Mouse (Mus musculus): ENCODE data around the gene Acap2.
A peak's percentile ranks its signal among the peaks of the same experiment; 100 is the strongest.

The Acap2 gene

DNA sequence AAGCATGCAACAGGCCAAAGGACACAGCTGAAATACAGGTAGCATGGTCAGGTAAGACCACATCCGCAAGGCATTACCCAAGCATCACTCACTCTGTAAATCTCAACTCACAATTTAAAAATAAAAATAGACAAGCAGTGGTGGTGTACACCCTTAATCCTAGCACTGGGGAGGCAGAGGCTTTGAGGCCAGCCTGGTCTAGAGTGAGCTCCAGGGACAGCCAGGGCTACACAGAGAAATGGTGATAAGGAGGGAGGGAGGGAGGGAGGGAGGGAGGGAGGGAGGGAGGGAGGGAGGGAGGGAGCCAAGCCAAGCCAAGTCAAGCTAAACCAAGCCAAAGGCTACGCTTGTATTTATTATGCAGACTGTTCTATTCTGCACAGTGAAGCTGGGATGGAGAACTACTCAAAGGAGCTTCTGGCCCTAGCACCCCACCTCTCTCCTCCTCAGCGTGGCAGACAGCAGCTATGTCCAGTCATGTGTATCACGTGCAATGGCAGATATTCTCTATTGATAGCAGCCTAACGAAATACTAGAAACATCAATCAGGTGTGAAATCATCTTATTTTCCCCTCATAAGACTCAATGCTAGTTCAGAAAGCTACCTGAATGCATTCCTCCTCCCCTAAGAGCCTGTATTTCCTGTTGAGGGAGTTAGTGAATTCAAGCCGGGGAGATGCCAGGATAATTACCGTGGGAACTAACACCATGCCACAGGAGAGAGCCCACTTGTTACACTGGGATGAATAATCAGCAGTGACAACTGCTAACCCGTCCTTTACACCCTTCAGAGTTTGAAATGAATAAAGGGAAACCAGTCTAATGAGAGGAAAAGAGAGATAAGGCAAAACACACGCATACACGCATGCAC is 33.8 kb downstream of the Acap2 start:
- DNase-seq: no peak

DNA sequence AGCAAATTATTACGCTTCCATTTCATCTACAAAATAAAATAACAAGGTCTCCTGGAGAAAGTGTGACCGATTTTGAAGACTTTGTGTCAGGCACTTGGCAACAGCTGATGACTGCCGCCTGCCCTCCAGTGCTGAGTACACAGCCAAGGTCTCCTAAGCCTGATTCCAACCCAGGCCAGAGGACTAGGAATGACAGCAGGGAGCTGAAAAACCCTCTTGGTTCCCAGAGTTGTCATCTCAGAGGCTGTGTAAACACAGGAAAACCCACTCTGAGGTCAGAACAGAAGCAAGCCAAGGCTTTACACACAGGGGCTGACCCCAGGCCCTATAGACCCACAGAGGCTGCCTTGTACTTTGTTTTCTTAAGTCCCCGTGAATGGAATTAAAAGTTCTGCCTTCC is 35.1 kb downstream of the Acap2 start:
- no peak for DNase-seq

DNA sequence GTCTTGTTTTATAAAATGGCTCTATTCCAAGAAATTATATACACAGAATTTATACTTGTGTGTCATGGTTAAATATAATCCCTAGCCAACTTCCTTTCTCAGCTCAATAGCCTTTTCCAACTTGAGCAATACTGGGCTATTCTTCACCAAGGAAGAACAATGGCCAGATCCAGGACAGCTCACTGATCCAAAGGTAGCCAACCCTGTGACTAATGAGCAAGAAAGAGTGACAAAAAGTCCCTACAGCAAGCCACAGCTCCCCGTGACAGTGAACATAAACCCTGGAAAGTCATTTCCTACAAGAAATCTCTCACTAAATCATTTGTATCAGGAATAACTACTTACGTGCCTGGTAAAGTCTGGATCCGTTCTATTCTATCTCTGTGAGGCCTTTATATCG is 35.6 kb downstream of the Acap2 start:
- no peak for DNase-seq

DNA sequence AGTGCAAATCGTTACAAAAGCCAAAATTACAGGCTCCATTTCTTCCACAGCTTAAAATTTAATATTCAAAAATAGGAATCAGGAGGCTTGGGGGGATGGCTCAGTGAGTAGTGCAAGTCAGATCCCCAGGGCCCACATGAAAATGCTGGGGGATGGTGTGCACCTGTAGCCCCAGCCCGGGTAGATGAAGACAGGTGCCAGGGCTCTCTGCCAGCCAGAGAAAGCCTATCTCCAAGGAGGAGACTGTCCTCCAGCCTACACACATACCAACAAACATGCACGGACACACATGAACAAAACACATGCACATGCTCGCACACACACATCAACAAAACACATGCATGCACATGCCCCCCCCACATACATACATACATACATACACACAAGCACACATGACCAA is 36.9 kb downstream of the Acap2 start:
- no peak for DNase-seq

DNA sequence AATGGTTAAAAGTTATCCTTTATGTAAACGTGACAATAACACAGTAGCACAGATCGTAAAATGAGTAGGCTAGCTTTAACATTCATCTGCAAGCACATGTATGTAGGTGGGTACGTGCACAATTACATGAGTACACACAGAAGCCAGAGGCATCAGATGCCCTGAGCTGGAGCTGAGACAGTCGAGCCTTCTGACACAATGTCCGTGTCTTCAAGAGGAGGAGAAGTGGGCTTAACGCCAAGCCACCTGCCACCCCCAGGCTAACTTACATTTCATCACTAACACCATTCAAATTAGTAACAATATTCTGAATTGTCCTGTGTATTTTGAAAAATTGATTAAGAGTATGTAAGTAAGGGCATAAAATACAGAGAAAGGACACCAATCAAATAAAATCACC is 40.6 kb downstream of the Acap2 start:
- no peak for DNase-seq

DNA sequence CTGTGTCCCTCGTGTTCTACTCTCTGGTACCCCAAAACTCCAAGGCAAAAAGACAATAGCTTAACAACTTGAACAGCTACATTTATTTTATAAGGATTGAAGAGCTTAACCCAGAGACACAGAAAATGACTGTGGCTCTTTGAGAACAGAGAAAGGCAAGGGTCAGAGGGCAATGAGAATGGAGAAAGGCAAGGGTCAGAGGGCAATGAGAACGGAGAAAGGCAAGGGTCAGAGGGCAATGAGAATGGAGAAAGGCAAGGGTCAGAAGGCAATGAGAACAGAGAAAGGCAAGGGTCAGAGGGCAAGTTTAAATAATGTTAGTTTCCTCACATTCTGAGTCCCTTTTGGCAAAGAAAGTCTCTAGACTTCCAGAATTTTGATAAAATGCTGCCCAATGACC is 41.6 kb downstream of the Acap2 start:
- DNase-seq: no peak

DNA sequence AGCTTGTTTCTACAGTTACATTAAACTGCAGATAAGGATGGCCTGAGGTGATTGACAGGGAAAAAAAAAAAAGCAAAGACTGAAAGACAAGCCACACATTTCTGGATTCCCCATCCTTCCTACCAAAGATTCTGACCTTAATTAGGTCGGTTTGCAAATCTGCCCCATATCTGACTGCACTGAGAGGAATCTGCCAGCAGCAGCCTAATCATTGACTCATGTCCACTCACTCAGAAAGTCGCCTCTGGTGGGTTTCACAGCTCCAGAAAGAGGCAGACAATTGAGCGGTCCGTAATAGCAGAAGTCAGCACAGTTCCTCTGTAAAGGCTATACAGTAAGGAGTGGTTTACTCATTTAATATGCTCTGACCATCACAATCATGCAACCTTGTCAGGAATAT is 51.2 kb downstream of the Acap2 start:
- no peak for DNase-seq

DNA sequence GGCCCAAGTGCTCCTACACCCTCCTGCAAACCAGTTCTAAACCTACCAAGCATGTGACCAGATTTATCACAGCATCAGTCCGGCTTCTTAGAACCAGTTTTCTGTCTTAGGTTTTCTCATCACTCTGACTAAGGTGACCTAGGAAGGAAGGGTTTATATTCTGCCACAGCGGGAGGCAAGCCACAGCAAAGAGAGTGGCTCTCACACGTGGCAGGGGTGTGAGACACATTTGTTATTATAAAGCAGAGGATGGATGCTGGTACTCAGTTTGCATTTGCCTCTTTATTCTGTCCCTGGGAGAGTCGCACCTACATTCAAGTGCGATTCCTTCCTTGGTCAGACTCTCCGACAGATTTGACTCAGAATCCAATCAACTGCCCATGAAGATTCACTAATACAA is 52.2 kb downstream of the Acap2 start:
- no peak for DNase-seq

DNA sequence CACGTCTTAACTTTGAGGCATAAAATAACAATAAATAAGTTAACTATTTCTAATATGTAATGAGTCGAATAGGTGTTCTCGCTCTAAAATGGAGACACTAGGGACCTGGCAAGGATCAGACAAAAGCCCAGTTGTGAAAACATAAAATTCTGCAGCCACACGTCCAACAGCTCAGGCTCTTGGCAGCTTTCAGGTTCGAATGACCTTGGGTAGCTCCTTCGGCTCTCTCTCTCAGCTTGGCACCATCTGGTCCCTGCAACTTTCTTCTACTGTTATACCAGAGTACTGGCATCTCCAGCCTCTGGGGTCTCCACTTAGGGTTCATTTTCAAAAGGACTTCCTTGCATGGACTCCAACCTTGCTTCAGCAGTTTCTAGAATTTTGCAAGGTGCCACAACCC is 53.3 kb downstream of the Acap2 start:
- DNase-seq: no peak

DNA sequence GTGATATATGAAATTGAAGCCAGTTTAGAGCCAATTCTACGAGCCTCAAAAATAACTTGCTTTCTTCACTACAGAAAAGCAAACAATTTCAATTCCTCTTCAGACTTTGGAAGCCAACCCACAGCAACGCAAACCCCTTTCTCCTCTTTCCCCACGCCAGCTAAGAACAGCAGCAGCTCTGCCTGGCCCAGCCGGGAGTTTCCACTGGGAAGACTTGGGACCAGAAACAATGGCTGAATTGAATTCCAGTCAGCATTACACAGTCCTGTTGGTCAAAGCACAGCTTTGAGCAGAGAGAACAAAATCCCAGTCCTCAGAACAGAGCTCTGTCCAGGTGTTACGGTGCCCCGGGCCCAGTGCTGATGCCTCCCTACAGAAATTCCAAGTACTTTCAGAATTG is 59.1 kb downstream of the Acap2 start:
- DNase-seq: no peak

DNA sequence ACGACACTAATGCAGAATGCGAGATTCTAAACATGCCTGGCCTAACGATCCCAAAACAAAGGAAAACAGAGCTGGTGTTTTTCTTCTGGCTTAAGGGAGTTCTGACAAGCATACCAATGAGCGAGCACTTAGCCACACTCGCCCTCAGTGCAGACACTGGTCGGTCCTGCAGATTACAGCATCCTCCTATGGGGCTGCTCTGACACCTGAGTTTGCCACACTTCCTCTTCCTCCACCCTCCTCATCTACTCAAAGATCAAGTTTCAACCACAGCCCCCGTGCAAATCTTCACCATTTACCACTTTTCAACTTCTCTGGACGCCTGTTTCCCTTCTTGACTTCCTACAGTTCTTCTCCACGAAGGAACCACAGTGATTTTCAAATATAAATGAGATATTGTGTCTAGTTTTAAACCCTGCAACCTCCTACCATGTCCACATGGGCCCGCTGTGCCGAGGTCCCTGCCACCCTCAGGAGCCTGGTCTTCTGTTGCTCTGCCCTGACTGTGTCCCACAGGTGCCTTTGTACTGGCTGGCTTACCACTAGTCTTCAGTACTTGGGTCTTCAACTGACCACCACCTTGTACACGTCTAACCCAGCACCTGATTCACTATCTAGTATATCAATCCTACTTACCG is 64.3 kb downstream of the Acap2 start:
- no peak for DNase-seq

DNA sequence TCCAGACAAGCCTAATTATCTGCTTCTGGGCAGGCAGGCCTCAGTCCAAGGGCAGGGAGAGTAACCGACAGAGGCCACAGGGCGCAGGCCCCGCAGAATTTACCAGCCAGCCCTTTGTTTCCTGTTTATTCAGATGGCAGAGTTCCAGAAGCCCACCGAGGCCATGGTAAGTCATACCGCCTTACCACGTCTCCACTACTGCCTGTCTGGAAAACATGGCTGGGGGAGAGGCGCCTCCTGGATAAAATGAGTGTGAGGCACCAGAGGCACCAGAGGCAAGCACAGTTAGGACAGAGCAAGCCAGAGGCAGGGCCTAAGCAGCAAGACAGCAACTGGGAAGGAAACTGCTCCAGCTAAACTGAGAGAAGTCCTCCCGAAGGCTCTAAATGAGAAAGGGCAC is 65.5 kb downstream of the Acap2 start:
- no peak for DNase-seq

DNA sequence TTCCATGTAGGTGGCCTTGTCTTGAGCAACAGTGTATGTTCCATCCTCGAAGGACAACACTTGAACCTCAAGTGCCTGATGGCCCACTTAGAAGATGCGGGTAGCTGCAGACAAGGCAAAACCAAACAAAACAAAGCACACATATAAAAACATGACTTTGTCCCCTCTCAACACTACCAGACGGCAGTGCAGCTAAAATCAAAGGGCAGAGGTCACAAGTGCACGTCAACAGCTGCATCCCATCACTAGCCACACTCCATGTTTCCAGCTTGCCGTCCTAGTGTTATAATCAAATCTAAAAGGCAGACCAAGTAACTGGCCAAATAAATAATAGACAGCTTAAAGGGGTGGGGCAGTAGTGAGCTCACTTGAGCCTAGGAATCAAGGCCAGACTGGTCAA is 69.5 kb downstream of the Acap2 start:
- no peak for DNase-seq

DNA sequence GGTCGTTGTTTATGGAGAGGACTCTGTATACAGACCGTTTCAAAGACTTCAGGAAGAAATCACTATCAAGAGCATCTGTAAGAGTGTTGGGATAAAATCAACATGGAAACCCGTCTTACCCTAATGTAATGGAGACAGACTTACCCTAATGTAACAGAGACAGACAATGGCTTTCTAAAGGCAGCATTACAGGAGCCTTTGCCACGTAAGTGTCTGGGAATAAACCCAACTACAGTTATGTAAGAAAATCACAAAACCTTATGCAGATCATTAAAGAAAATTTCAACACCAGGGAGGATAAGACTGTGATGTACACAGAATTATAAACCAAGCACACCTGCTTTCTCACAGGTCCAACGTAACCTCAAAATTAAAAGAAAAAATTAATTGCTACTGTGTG is 72.9 kb downstream of the Acap2 start:
- DNase-seq: no peak

DNA sequence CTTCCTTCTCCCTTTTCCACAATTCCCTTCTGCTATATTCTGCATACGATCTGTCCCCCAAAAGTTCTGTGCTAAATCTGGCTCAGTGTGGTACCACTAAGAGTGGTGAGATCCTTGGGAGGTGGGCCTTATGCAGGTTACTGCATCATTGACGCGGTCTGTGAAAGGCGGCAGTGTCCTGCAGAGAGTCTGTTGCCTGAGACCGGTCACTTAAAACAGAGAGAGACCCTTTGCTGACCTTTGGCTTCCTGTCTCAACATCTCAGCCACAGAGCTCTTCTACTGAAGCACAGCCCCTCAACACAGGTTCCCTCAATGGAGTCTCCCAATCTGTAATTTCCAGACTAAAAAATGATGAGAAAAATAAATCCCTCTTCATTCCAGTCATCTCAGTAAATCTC is 76.1 kb downstream of the Acap2 start:
- no peak for DNase-seq

DNA sequence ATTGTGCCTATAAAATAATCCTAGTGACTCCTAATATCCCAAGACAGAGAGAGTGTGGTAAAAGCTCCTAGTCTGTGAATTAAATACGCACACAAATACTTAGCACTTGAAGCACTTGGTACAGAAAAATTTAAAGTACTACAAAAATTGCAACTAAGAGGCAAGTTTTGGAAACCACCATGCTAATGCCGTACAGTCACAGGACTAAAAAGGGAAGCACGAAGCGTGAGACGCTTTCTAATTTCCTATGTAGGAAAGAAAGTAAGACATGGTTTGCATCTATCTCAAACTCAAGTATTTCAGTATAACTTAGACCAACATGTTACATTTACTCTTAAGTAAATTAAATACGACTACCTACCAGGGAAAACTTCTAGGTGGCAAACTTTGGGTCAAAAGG is 79.4 kb downstream of the Acap2 start:
- DNase-seq: no peak

DNA sequence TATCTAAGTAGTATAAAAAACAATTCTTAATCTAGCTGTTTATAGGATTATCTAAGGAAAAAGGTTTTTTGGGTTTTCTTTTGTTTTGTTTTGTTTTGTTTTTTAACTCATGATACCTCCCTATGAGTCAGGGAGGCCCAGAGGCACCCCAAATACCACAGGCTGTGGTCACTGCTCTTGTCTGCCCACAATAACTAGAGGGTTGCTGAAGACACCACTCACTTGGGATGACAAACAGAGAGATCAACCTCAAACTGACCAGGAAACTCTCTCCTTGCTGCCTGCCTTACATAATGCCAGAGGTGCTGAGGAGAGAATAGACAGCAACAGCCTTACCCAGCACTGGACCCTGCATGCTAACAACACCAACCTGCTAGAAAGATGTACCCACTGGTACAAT is 87.4 kb downstream of the Acap2 start:
- no peak for DNase-seq

DNA sequence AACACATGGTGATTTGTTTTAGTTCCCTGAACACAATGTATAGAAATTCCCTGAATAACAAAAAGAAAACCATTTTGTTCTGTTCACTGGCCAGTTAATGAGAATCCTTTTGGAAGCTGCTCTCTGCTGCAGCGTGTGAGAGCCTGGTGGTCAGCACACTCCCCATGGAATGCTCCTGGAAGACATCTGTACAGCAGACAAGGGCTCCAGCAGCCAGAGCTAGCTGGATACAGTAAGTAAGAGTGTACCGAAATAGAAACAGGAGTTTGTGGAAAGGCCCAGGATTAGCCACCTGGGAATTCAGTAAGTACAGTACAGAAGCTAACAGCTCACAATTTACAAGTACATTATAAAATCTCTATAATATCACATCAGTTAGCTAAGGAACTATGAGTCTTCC is 99.7 kb downstream of the Acap2 start:
- DNase-seq: no peak

DNA sequence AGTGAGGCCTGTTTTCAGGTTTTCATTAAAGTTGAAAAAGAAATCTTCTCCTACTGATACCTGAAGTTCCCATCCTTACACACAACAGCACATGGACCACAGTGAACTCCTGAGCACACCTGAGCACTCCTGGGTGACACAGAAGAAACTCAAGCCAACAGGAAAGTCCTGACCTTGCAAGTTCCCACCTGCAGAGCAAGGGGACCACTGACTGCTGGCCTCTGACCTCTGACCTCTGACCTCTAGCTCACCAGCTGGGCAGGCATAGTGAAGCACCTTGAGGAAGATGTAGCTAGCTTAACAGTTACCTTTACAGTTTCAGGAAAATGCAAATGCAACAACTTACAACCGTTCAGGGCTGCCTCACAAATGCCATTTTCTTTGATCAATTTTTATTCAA is 101.1 kb downstream of the Acap2 start:
- DNase-seq: no peak

DNA sequence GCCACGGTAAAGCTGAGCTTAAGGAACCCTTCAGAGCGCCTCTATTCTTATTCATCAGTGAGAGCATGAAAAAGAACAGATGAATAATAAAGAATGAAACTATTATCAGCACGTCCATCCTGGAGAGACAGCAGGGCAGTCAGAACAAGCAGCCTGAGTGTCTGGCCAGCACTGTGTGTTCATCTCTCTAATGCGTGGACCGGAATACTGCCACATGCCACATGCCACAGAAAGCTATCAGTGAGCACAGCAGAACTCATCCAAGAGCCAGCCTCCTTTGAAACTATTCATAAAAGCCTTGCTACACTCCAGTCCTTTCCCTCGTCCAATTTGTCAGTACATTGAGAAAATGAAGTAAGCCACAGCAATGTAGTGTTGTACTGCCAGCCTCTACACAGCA is 107.0 kb downstream of the Acap2 start:
- DNase-seq: no peak

DNA sequence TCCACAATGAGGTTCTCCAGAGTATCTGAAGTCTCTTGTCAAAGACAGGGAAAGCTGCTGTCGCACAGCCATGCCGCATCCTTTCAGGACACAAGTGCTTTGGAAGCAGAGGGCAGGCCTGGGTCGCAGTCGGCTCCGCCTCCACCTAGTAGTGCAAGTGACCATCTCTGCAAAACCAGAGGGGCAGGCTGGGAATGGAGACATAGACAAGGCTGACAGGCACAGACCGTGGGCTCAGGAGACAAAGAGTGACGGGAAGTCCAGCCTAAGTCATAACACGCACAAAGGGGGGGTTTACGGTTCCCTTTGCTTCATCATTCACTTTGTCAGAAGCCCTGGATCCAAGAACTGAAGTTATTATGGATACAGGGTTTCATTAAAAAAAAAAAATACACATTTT is 107.9 kb downstream of the Acap2 start:
- DNase-seq: no peak

DNA sequence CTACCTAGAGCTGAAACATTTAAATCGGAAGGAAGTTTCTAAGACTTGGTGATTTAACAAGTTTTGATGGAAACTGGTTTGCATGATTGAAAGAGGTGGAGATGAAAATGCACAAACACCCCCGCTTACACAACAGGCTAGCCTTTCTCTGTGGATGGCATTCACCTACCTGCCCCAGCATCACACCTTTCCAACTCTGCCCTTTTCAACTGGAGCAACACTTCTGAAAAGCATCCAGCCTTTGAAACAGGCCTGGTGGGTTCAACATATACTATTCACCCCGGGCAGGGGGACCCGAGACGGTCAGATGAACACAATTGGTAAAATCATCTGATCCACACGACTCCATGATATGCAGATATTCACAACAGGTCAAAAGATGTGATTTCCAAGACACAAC is 119.2 kb downstream of the Acap2 start:
- DNase-seq: peak; percentile 2

DNA sequence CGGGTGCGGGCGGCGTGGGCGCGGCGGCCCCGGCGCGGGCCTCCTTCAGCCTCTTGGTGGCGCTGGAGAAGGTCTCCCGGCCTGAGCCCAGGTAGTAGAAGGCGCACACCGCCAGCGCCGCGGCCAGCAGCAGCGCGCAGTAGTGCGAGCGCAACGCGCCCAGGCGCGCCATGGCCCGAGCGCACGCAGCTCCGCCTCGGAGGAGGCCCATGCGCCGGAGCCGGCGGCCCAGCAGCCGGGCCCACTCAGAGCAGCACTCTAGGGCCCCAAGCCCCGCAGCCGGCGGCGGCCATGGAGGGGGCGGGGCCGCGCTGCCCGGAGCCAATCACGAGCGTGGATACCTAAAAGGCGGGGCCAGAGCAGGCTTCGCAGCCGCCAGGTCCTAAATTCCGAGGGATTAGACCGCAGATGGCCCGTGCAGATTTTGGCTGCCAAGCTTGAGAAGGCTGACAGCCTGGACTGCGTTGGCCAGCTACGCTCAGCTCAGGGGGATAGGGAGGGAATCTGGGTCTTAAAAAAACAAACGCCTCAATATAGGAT is 119.8 kb downstream of the Acap2 start, which contains the start of gene Xxylt1:
Gene Xxylt1, minus strand, starts transcription at position 308 of the 540 bp plus-strand sequence.
- DNase-seq: peak; percentile 97

DNA sequence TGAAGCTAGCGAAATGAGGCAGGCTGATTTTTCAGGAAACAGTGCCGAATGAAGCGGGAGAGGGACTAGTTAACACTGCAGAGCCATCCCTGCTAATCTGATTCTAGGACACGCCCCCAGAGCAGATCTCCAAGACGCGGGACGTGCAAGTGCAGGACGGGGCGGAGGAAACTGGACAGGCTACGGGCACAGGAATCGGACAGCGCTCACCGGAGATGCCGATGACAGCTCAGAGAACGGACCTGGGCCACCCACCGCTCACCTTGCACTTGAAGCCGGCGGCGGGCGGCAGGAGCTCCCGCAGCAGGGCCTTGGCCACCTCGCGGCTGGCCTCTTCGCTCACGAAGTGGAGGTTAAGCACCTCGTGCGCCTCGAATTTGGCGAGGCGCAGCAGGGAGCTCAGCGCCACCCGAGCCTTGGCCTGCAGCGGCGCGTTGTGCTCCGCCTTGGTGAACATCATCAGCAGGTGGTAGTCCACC is 120.4 kb downstream of the Acap2 start:
- peak; percentile 67 for DNase-seq

All from right cerebral cortex, postnatal 25 days (tissue).